Mouse (Mus musculus) embryo, embryonic 10.5 days (tissue): ENCODE results near the gene Cog4.
A peak's percentile ranks its signal among the peaks of the same experiment; 100 is the strongest.
"Not testable (repeated sequence)": the region's sequence is repeated elsewhere in the genome, so short reads cannot be mapped to it uniquely, and the experiment has no call there.

ENCODE experiments used
- DNase-seq: peaks from one replicate; pipeline ENCODE4 v3.0.0-alpha.2; 2015; ENCODE audit warnings: low spot score

Cog4 gene

DNA sequence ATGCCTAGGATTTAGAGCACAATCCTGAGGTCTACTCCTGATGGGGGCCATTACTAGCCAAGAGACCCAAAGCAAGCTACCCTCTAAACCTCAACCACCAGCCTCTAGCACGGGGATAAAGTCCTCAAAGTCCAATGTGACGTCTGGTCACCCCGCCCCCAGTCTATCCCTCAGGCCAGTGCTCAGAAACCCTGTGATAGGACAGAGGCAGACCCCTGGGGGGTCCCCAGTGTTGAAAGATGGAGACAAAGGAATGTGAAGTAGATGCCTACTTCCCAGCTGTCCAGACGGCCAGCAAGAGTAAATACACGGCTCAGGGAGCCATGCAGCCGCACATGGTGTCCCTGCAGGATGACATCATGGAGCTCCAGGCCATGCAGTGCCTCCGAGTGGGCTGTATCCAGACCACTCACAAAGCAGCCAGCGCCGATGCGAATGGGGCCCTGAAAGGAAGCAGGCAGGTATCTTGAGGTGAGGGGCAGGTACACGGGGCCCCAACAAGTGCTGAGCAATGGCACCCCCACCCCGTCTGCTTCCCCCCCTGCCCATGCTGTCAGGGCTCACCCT lies 43.6 kb downstream of the Cog4 start:
- DNase-seq = peak; percentile 16

DNA sequence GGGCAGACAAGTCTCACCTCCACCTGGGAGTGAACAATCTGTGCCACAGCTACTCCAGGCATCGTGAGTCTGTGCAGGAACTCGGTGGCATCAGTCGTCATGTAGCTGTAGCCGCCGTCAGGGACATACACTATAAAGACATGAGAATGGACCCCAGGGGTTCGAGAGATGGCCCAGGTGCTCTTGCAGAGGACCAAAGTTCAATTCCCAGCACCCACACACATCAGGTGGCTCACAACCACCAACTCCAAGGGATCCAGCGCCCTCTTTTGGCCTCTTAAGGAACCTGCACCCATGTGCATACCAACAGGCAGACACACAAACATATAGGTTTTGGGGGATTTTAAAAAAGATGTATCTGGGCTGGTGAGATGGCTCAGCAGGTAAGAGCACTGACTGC lies 45.6 kb downstream of the Cog4 start:
- DNase-seq = no peak

DNA sequence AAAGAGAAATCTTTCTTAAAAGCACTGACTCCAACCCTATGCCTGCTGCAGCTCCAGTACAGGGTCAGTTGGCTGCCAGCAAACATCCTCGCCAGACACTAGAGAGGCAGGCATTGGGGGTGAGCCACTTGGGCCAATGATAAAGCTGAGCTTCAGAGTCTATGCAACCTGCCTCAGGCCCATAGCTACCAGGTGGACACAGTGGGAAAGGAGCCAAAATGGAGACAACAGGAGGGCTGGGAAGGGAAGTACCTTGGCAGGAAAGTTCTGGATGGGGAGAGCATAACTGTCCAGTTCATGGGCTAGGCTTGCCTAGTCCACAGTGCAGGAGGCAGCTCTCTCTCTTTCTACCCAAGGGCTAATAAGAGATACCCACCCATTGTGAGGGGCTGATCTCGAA lies 46.5 kb downstream of the Cog4 start:
- DNase-seq = no peak

DNA sequence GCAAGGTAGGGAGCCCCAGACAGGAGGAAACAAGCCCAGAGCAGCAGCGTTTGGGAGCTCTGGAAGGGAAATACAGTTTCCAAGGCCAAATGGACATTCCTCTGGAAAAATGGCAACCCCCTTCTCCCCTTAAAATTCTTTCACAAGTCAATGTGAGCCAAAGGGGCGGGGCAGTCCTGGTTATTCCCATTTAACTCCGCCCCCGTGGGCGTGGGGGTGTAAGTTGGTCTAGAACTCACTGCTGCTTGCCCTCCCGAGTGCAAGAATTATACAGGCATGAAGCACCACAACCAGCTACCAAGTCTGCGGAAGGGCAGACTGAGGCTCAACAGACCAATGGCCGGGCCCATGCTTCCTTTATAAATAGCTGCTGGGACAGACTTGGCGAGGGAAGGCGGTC lies 48.5 kb downstream of the Cog4 start:
- DNase-seq = no peak

DNA sequence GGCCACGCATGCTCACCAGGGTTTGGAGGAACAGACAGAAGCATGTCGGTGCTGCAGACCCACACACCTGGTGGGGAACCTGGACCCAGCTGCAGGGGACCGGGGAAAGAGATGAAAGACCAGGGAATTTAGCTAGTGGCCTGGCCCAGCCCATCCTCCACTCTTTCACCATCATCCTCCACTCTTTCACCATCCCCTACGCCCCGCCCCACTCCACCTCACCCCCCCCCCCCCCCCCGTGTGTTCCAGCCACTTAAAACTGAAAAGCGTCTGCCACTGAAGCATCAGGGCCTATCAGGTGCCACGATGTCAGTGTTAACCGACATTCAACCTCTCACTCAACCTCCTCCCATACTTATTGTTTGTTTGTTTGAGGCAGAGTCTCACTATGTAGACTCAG lies 48.9 kb downstream of the Cog4 start:
- no peak for DNase-seq

DNA sequence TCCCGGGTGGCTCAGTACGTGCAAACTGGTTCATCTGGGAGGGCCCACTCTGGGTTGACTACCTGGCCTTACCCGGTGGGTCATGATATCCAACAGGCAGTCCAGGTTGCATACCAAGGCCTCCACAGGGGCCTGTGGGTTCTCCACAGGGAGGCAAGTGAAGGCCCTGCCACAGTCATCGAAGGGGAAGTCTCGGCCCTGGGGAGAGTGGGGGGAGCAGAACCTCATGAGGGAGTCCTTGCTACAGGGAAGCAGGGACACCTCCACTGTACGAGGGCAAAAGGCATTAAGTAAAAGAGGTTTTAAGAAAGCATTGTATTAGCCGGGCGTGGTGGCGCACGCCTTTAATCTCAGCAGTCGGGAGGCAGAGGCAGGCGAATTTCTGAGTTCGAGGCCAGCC lies 49.4 kb downstream of the Cog4 start:
- no peak for DNase-seq

DNA sequence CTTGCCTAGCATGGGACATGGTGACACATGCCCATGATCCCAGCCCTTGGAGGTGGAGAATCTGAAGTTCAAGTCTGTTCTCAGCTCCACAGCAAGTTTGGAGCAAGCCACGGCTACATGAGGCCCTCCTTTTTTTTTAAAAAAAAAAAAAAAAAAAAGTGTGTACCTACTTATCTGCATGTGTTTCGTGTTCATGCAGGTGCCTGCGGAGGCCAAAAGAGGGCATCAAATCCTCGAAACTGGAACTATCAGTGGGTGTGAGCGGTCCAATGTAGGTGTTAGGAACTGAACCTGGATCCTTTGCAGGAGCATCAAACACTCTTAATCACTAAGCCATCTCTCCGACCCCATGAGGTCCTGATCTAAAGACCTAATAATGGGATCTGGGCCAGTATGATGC lies 51.1 kb downstream of the Cog4 start:
- no peak for DNase-seq

DNA sequence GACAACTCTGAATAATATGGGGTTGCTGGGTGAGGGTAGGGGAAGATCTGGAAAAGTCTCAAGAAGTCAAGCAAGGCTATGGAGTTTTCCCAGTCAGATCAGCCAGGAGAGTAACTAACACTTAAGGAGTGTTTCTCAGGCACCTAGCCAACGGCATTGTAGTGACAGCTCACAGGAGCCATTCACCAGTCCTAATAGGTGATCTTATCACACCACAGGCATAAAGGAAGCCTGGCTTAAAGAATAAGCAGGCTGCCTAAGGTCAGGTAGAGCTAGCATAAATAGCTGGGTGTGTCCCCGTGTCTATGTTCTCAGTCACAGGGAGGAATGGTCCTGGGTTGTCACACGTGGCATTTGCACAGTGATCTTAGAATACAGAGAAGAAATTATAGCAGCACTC lies 54.7 kb downstream of the Cog4 start:
- no peak for DNase-seq

DNA sequence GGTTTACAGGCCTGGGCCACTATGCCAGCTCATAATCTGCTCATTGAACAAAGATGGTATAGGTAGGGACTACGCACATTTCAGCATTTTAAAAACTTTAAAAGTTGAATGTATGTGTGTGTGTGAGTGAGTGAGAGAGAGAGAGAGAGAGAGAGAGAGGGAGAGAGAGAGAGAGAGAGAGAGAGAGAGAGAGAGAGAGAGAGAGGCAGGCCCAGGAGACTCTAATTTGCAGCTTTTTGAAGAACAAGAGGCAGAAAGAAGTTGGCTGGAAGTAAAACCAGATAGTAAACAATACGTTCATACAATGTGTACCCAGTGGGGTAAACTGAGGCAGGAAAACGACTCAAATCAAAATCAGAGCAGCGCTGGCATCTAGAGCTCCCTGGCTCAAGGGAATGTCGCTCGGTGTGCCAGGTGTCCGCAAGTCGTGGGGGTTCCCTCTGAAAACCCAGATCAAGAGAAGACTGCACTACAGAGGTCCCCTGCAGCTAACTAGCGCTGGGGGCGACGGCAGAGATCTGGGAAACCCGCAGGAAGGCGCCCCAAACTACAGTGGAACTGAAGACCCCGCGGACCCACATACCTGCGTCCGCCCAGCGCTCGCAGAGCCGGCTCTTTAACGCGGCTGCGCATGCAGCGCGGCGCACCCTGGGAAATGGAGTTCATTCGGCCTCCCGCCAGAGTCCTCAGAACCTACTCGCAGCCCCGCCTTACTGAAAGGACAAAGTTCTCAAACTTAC lies 55.6 kb downstream of the Cog4 start, which contains the start of gene Fuk:
Gene Fuk, minus strand, starts transcription at position 650 of the 740 bp plus-strand sequence.
- peak; percentile 89 for DNase-seq

DNA sequence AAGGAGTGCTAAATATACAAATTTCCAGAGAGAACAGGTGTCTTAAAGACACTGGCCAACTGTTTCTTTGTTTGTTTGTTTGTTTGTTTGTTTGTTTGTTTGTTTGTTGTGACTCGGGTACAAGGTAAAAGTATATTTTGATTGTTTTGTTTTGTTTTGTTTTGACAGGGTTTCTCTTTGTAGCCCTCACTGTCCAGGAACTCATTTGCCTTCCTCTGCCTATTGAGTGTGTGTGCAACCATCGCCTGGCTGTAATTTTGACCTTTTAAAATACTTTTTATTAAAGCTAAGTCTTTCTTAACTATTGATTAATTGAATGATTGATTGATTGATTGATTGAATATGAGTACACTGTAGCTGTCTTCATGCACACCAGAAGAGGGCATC lies 56.2 kb downstream of the Cog4 start:
- no peak for DNase-seq

DNA sequence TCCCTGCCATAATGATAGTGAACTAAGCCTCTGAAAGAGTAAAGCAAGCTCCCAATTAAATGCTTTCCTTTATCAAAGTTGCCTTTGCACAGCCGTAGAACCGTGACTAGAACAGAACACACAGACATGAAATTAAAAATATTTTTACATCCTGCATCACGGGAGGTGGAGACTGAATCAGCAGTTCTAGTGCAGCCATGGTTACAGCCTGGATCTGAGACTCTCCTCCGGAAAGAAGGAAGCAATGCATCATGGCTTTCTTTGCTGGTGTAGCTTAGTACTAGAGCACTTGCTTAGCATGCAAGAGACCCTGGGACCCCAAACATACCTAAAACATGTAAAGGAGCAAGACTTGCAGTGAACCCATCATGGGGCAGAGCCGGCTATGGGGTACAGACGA lies 59.0 kb downstream of the Cog4 start:
- DNase-seq = no peak

DNA sequence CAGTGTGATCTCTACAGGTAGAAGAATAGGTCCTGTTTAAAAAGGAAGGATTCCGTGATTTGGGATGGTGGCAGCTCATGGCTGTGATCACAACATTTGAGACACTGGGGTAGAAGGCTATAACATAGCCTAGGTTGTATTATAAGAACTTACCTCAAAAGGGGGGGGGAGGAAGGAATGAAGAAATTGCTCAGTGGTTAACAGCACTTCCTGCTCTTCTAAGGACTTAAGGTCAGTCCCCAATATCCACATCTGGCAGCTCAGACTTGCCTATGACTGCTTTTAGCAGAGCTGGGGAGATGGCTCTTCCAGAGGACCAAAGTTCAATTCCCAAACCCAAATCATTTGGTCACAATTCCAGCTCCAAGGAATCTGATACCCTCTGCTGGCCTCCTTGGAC lies 60.3 kb downstream of the Cog4 start:
- DNase-seq = no peak

DNA sequence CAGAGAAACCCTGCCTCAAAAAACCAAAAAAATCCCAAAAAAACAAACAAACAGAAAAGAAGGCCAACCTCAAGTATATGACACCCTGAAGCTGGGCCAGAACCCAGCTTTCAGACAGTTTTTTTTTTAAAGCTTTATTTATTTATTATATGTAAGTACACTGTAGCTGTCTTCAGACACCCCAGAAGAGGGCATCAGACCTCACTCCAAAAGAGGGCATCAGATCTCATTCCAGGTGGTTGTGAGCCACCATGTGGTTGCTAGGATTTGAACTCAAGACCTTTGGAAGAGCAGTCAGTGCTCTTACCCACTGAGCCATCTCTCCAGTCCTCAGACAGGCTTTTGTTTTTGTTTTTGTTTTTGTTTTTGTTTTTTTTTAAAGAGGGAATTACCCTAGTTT lies 63.5 kb downstream of the Cog4 start:
- not testable (repeated sequence) for DNase-seq

DNA sequence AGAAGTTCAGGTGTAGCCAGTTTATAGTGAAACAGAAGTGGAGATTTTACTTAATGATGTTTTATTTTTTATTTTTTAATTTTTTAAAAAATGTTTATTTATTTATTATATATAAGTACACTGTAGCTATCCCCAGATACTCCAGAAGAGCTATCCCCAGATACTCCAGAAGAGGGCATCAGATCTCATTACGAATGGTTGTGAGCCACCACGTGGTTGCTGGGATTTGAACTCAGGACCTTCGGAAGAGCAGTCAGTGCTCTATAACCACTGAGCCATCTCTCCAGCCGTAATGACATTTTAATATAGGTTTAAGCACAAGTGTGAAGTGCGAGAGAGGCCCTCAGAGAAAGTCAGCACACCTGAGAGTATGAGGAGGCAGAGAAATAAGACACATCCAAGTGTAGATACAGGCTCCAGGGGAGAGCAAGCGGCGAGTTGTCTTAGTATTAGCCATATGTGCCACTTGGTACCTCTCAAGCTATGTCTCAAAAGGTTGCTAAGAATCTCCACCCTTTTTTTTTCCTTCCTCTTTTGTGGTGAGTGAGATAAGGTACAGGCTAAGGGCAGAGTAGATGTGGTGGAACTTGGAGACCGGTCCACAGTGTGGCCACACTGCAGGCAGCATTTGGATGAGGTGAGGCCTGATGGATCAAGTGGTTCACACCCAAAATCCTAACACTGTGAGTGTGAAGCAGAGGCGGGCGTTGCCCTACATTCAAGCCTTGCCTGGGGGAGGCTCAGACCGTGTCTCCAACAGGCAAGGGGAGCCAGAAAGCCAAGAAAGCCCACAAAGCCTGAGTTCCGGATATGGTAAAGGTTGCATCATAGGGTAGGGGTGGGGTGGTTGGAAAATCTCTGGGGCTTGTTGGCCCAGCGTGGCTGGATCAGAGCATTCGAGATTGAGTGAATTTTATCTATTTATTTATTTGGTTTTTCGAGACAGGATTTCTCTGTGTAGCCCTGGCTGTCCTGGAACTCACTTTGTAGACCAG lies 65.5 kb downstream of the Cog4 start:
- DNase-seq = no peak

DNA sequence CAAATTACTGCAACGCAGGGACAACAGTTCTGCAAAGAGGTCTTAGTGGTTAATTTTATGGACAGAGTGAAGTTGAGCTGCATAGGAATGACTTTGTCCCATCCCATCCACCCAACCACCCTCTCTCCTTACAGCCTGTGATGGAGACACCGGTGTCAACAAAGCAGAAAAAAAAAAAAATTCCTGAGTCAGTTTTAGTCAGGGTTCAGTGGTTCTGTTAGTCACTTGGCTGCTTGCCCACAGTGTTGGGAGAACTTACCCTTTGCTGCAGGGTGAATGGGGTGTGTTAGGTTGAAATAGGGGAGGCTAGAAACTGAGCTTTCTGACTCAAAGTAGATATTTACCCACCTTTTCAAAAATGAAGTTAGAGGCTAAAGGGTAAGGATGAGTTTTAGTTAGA lies 71.0 kb downstream of the Cog4 start:
- no peak for DNase-seq

DNA sequence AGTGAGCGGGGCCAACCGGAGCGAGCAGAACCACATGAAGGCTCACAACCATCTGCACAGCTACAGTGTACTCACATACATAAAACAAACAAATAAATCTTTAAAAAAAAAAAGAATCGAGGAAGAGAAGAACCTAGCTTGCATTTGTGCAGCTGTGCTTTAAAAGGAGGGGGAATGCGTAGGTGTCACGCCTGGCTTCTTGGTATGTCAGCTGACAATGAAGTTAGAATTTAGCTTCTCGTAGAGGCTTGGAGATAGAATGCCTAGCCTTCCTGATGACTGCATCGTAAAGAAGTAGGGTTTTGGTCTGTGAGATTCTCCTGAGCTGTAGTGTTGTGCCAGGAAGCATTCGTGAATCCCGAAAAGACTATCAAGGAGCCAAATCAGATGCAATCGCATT lies 71.6 kb downstream of the Cog4 start:
- no peak for DNase-seq

DNA sequence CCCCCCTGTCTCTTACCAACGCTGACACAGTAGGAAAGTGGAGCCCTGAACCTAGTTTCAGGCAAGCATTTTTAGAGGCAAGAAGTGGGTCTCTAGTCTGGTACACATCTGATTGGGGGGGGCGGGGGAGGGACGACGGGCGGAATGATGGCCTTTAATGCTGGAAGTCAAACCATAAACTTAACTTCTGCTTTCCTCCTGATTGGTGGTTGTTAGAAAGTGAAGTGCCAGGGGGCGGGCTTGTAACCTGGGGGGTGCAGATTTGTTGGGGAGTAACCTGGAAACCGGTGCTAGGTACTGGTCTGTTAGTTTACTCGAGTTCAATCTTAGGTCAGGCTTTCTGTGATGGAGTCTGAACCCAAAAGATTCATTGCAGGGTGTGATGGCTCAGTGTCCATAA lies 72.1 kb downstream of the Cog4 start:
- no peak for DNase-seq

DNA sequence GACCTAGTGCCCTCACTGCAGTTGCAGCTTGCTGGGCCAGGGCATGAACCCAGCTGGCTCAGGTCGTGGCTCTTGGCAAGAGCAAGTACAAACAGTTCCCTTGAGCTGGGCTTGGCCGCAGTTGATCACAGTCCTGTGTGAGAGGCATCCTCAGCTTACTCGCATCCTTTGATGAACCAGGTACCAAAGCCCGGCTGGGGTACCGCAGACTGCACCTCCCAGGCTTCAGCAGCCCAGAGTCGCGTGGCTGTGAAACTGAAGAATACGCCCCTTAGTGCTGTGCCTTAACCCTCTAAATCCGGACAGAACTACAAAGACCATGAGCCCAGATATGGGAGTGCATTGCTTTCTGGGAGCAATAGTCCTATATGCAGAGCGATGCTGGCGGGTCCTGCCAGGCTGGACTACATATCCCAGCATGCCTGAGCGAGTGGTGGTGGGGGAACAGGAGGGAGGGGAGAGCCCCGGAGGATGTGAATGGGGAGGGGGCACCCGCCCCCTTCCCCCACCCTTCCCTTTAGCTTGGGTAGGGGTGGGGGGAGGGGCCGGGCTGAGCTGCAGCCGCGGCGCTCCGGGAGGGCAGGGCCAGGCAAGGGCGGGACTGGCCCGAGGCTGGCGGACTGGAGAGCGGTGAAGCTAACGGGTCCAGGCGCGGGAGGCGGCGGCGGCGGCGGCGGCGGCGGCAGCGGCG lies 73.1 kb downstream of the Cog4 start, which contains the start of gene St3gal2:
Gene St3gal2, plus strand, starts transcription at position 582 of the 691 bp plus-strand sequence.
- DNase-seq = peak; percentile 98

DNA sequence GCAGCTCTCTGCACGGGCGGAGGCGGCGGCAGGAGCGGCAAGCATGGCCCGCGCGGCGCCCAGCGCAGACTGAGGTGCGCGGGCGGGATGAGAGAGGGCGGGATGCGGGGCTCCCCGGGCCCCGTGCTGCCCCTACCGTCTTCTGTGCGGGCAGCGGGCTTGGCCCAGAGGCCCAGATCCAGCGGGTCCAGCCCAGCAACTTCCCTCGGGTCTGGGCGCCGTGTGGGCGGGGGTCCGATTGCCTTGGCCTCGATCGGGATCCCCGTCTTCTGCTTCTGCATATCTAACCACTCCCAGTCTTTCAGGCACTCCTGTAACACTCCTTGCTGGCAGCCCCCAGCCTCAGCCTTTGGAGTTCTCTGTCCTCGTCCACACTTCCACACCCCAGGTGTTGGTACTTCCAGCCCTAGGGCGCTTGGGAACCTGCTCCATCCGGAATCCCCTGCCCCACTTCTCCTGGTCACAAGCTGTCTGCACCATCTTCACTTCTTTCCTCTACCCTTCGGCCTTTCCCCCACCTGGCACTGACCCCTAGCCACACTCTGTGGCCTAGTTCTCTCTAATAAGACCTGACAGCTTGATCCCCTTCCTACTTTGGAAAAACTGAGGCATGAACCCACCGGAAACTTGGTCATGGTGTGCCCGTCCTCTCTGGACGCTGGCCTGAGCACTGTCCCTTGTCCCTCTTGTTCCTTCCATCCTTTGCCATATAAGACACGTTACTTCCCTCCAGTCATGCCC lies 73.8 kb downstream of the Cog4 start:
- peak; percentile 51 for DNase-seq

DNA sequence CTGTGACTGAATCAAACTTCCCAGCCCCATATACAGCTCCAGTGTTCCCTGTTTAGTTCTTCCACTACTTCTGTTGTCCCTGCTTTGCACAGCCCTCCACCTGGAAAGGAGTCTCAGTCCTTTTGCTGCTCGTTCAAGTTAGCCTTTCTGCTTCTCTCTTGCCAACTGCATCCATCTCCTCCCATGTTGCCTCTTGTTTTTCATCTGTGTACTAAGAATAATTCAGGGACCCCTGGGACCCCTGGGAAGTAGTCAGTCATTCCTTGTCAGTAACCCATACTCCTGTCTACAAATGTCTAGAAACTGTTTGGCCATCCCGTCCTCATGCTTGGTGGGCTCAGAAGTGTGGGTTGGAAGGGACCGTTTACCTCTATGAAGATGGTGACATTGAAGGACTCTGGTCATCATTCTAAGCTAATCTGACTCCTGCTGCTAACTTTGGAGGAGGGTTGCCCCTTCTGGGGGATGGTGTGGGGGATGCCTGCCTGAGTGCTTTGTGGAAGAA lies 74.4 kb downstream of the Cog4 start:
- no peak for DNase-seq
